Mouse (Mus musculus) splenic B cell, adult 2 months (primary cell): ENCODE data around the gene Cxcl9.

Source experiments
- DNase-seq: peaks from one replicate; pipeline ENCODE4 v3.0.0-alpha.2; 2011; ENCODE audit warnings: low read depth, low spot score
- H3K27me3 ChIP-seq: 2 replicates; pipeline ENCODE4 v1.6.1; 2012; ENCODE audit warnings: mild to moderate bottlenecking, low read length, moderate library complexity, mixed read lengths; ENCODE audit not compliant: control insufficient read depth, poor library complexity, insufficient read depth, severe bottlenecking
- H3K36me3 ChIP-seq: 2 replicates; pipeline ENCODE4 v1.6.1; 2012; ENCODE audit warnings: mild to moderate bottlenecking, low read length, moderate library complexity, mixed read lengths; ENCODE audit not compliant: control insufficient read depth, poor library complexity, insufficient read depth, severe bottlenecking

The Cxcl9 gene

GRCm38 (mm10) chr5:92278942-92279537 is 48.8 kb downstream of the Cxcl9 start:
- peak; percentile 88 for DNase-seq
- Histone ChIP-seq H3K27me3 (no peaks in the 10 kb centered on the region), H3K36me3 (no peaks in the 10 kb centered on the region)

- Histone ChIP-seq H3K36me3 (no peaks in the 10 kb centered on the region), H3K27me3 (no peaks in the 10 kb centered on the region)
- DNase-seq: peak; percentile 91
Measured at GRCm38 (mm10) chr5:92277437-92278394, 50.2 kb downstream of the Cxcl9 start, which contains the start of gene Naaa. TSS of gene Naaa (minus strand) at chr5:92278170.
